Mouse (Mus musculus): ENCODE measurements around the gene Shisal2a.

Shisal2a gene

DNA sequence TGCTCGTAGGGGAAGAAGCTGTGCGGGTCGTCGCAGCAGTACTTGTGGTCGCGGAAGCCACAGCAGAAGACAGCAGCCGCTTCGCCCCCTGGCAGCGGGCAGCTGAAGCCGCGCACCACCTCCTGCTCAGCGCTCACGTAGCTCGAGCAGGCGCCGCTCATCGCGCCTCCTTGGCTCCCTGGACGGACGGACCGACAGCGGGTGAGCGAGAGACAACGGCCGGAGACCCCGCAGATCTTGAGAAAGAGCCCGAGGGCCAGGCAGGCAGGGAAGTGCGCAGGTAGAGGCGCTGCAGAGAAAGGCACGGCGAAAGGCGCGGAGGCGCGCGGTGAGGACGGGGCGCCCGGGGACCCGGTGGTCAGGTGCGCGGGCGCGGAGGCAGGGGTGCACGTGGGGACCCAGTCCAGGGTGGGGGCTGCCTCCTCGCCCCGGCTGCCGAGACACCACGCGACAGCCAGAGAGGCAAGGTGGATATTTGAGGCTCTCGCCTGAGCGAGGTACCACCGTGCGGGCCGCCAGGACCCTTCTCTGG lies at the start of gene Shisal2a:
Gene Shisal2a, minus strand, starts transcription at position 167 of the 532 bp plus-strand sequence.
- no peak for DNase-seq

DNA sequence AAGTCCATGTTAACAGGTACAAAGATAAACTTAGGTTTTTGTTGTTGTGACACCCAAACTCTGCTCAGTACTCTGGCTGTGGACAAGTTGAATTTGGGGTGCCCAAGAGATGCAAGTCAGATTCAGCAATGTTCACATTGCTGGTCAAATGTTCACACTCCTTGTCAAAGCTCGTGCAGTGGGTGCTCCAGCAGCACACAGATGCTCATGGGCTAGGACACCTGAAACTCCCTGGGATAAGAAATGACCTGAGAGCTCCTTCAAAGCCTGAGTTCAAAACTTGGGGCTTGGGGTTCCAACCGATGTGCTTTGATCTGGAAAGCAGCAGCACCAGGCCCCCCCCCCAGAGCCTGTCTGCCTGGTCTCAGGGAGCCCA lies 48.4 kb upstream of the Shisal2a start:
- no peak for DNase-seq

DNA sequence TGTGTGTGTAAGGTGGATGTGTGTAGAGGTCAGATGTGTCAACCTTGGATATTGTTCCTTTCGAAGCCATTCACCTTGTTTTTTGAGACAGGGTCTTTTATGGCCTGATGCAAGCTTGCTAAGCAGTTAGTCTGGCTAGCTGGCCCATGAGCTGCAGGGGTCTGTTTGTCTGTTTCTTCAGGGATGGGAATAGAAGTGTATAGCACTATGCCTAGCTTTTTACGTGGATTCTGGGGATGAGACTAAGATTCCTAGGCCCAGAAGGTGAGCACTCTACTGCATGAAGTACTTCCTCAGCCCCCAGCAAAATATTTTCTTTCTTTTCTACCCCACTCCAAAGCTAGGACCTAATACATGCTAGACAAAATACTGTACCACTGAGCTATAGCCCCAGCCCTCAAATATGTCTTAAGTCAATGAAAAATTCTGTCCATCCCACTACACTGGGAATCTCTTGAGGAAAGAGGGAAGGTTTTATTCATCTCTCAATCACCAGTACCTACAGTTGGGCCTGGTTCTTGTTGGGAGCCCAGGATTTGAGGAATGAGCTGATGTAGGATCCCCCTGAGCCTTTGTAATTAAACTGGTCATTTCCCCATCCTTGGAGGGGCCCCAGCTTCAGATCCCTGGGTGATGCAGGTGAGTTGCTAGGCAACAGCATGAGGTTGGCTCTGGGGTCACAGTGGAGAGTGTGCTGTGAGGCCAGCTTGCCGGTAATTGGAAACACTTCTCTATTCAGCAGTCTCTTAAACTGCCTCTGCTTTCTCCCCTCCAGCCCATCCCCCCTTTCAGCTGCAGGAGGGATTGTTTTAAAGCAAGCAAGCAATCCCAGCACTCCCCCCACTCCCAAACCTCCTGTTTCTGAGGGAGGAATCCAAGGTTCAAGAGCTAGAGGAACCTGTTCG lies 47.8 kb upstream of the Shisal2a start:
- no peak for DNase-seq

DNA sequence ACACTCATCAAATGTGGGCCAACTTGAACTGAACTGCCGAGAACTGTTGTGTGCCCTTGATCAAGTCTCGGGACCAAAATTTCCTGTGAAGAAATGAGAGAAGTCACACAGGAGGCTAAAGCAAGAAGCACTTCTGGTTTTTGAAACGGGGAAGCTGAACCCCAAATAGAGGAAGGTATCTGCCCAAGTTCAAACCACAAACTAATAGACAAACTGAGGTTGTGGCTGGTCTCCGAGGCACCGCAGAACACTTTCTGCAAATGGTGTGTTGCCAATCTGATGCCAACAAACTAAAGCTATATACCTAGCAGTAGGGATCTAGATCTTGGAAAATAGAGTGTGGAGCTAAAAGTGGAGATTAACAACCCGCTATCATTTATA lies 45.2 kb upstream of the Shisal2a start:
- no peak for DNase-seq

DNA sequence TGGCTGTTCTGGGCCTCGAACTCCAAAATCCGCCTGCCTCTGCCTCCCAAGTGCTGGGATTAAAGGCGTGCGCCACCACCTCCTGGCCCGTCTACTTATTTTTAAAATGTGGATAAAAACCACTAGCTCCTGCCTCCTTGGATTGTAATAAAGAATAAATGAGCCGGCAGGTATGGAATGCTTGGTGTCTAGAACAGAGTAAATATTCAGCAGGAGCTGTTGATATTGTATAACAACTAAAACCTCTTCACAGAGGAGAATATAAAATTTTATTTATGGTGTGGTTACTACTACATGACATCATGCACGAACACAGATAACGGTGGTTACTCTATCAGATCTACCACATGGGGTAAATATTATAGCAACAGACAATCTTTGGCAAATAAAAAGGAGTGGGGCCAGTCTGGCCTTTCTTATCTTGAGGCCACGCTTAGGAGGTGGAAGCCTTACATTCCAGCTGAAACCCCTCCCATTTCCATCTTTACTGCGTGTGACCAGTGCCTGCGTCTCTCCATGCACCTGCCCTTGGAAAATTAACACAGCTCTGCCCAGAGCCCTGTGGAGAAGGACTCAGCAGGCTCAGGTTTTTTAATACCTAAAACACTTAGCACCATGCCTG lies 44.7 kb upstream of the Shisal2a start:
- no peak for DNase-seq

DNA sequence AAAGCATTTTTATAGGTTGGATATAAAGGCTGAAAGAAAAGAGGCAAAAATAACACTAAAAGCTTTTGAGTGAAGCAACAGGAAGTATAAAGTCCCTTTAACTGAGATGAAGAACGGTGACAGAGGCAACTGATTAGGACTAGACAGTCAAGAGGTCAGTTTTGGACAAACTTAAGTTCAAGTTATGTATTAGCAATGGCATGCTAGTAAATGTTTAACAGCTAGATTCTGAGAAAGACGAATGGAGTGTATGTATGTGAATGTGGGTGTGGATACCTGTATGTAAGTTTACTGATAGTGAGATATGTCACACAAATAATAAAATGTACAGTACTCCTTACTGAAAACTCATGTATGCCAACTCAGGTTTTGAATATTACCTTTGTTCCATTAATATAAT lies 41.4 kb upstream of the Shisal2a start:
- no peak for DNase-seq

DNA sequence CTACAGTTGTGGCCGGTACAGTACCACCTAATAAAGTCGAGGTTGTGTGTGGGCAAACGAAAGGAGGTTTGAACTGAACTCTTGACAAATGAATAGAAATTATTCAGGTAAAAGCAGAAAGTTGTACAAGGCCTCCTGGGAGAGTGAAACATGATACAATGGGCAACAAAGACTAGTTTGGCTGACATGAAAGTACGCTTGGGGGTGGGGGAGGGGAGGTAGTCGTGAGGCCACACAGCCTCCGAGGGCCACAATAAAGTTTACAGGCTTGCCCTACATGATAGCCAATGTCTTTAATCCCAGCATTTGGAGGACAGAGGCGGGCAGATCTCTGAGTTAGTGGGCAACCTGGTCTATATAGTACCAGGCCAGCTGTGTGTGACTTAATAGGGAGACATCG lies 24.5 kb upstream of the Shisal2a start:
- DNase-seq: no peak

DNA sequence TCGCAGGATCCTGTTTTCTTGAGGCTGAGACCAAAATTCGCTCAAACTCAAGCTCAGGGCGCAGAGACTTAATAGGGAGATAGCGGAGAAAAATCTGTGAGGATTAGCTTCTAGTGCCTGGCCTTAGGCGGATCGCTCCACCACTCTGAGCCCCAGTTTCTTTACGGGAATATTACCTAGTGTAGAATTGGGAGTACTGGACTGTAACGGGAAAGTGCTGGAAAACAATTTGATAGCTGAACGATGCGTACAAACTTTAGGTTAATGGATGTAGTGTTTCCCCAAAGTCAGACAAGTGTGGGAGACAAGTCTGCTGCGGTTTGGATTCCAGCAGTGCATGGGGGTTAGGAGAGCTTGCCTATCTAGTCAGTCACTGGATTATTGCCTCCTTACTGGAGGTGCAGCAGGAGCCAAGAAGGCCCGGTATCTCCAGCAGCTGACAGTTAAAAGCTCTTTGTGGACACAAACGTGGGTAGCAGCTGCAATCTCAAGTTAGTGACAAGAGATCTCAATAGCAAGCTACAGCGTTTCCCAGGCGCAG lies 23.8 kb upstream of the Shisal2a start, which contains the start of gene Gpx7:
Gene Gpx7, minus strand, starts transcription at position 101 of the 541 bp plus-strand sequence.
- no peak for DNase-seq

DNA sequence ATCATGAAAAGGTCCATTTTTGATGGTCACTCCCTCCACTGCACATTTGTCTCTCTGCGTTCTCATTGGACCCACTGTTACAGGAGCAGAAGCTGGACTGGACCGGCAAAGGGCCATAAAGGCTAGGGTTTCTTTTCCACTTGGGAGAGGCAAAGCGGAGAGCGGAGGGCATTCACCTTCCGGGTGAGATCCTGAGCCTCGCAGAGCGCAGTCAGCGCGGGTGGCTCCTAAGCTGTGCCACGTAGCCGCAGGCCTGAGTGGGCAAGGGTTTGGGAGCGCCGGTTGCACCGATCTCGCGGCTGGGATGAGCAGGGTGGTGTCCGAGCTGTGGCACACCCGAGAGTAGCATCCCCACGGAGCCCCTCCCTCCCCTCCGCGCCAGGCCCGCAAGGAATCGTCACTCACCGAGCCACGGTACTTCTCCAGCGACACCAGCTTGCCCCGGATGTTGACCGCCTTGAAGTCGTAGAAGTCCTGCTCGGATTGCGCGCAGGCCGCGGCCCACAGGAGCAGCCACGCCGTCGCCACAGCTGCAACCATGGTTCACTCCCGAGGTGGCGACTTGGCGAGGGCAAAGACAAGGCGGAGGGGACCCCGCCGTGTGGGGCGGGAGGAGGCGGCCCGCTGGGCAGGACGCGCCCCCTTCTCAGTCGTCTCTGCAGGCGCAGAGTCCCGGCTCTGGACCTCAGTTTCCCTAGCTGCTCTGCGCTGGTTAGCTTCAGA lies 23.1 kb upstream of the Shisal2a start:
- DNase-seq: peak; percentile 48

DNA sequence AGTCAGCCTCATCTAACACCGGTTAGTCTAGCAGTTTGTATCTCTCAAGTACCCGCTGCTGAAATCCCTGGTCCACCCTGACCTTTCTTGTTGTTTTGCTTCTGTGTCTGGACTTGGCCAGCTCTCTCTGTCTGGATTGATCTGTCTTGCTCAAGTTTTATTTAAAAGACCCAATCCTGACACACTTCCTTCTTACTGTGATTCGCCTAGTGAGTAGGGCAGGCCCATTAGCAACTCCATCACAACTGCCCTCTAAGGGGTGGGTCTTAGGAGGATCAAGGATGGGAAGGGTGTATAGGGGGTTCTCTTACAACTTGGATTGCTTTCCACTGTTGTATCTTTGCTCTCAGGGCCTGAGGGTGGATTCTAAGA lies 22.6 kb upstream of the Shisal2a start:
- DNase-seq: no peak

DNA sequence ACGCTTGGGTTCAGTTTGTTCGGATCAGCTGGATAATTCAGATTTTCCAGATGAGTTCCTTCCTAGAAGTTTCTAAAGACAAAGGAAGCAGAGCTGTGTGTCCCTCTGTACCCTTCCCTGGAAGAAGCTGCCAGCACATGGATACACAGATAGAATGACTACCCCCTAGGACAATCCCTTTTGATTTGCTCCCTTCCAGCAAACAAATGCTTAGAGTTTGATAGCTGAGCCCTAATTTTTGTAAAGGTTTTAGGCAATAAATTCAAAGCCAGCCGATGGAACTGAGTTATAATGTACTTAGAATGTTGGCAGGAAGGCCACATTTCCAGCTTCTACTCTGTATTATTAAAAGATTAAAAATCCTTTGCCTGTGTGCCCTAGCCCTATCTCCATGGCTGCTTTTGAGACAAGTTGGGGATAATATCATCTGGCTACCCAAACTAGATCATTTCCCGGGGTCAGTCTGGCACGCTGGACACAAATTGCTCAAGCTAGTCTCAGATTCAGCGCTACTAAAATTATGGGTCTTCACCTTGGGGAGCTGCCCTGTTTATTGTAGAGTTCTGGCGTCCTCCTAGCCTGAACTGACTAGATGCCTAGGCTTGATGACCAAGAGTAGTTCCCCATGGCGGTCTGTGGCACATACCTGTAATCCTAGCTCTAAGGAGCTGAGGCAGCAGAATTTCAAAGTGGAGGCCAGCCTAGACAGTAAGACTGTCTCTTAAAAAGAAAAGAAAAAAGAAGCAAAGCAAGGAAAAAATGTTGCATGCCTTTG lies 20.9 kb upstream of the Shisal2a start:
- no peak for DNase-seq

DNA sequence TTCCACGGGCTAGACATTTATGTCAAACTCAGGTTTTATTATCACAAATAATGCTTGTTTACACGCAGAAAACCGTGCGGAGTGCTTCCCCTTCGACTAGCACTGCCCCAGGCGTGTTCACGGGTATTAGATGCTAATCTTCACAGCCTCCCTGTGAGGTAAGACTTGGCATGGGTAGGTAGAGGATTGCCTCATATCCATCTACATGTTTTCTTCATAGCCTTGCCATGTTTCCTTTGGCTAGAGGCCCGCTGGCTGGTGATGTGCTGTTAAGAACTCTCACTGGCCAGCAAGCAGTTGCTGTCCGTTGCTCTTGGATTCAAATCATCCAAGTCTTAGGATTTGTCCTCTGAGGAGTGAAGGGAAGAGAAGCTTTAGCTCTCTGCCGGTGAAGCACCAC lies 17.2 kb upstream of the Shisal2a start:
- DNase-seq: no peak

DNA sequence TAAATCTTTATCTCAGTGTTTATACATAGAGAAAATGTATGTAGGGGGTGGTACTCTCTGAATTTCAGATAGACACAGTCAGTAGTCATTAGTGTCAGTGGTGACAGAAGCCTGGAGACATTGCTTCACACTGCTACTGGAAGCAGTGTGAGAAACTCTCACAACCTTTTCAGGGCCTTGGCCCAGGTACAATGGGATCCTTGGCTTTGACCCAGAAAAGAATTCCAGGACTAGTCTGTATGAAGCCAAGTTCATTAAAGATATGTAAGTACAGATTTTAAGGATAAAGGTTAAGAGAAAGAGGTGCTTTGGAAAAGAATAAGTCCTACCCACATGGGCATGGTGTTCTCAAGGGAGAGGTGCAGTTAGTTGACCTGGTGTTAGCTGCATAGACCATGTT lies 11.1 kb upstream of the Shisal2a start:
- no peak for DNase-seq

DNA sequence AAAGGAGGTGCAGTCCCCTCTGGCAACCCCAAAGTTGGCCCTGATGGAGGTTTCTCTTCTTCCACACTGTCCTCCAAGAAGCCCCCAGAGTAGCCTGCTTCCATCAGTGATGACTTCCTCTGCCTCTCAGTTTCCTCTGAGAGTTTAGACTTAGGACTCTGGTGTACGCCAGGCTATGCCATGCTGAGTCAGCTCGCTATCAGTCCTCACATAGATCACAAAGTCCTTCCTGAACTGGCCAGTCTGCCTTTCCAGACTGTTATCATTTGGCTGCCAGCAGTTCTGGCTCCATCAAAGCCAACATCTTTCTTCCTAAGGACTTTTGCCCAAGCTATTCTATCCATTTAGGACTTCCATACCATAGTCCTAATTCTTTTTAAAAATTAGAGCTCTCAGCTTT lies 9.4 kb upstream of the Shisal2a start:
- no peak for DNase-seq

DNA sequence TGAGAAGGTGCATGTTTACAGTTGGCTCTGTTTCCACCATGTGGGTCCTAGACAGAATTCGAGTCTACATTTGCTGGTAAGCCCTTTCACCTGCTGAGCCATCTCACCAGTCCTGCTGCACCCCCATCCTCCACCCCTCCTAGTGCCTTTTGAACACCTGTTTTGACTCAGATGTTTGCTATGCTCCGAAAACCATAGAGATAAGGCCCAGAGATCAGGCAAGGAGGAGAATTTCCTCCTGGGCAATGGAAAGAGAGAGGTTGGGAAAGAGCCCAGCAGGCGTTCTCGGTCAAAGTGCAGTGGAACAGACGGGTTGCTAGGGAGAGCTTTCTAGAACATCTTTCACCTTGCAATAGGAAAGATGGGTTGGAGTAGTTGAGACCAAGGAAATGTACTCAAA lies 8.0 kb upstream of the Shisal2a start:
- DNase-seq: no peak

DNA sequence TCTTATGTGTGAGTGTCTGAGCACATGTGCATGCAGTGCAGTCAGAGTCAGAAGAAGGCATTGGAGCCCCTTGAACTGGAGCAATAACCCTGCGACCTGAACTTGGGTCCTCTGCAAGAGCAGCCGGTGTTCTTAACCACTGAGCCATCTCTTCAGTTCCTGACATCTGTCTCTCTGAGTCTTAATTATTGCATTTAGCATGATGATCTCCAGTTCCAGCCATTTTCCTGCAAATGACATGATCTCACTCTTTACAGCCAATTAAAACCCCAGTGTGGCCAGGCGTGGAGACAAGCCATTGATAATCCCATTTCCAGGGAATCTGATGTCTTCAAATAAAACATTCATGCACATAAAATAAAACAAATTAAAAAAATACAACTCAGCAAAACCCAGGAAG lies 5.6 kb upstream of the Shisal2a start:
- no peak for DNase-seq

DNA sequence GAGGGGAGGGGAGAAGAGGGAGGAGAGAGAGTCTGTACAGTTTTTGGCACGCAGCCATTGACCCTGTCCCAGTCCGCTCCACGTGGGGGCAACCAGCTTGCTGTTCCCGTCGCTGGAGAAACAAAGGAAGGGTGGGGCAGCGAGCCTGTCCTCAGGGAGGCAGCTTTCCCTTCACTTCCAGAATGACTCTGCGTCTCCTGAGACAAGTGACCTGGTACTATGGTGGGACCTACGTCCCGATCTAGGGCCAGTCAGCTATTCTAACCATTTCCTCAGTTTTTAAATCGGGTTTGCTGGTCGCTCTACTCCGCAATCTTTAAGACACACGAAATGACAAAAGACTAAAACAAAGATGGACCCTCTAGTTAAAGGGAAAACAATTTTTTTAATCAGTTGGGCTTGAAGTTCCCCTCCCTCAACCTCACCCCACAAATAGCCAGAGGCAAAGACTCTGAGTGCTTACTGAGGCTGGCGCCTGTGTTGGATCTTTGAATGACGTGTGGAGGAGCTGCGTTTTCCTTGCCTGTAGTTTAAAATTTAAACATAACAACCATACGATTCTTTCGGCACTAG lies 4.6 kb upstream of the Shisal2a start:
- DNase-seq: no peak

DNA sequence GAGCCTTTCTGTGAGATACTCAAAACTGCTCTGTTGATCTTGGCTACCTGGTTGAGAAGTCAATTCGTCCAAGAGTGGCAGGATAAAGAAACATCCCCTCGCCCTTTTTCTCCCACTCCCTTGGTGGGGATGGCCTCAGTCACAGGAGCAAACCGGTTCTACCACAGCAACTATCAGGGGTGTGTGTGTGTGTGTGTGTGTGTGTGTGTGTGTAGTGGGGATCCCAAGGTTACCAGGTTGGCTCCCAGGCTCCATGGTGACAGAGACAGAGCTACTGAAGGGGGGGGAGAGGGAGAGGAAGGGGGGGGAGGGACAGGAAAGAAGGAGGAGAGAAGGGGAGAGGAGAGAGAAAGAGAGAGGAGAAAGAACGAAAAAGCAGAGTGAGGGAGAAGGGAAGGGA lies 4.0 kb upstream of the Shisal2a start:
- DNase-seq: no peak

DNA sequence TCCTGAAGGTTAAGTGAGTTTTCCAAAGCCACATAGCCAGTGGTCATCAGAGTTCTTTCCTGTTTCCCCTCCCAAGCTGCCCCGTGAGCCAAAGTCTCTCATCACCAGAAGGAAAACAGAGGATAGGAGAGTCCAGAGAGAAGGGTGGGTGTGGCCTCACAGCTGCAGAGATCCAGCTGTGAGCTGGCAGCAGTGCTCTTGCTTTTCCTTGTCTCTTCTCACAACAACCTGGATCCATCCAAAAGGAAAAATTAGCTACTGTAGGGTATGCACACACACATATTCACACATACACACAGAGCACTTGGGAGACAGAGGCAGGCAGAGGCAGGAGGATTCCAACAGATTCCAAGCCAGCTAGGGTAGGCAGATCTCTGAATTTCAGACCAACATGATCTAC lies 2.9 kb upstream of the Shisal2a start:
- no peak for DNase-seq

DNA sequence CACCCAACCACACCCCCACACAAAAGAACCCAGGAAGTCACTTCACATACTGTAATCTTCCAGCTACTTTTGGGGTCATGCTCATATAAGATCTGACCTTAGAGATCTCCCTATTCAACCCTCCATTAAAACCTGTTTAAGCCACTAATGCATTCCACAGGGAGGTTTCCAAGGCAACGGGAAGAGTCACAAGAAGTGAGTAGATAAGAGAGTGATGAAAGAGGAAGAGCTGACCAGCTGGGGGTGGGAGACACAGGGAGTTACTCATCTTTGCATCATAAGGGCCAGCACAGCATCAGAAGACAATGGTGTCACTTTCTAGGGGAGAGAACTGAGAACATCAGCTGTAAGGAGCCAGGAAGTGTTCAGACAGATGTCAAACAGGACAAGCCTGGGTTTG lies 3.0 kb downstream of the Shisal2a start:
- DNase-seq: no peak

DNA sequence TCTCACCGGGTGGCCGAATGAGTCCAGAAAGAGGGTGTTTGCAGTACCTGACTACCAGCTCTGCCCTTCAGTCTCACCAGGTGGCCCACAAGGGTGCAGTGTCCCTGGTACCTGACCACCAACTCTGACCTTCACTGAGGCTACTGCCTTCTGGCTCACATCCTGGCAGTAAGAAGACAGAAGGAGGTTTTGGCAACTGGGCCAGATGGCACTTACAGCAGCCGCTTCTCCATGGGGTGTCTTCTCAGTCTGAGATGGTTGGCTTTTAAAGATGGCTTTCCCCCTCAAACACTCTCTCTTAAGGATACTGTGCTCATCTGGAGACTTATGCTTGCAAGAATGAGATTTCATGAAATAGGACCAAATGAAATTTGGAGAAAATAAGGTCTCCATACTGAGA lies 3.7 kb downstream of the Shisal2a start:
- DNase-seq: no peak

DNA sequence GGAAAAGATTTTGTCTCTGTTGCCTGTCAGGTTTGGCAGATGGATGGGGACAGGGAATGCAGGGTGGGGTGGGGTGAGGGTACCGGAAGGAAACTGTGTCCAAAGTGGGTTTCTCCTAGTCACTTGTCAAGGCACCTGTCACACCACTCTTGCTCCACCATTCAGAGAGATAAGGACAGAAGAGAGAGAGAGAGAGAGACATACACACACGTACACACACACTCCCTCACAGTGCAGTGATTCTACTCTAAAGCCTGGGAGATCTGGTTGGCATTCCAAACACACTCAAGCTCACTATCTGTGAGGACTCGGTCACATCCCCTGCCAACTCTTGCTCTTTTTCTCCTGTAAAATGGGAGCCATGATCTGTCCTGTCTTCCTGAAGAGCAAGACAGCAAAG lies 11.0 kb downstream of the Shisal2a start:
- no peak for DNase-seq

Data from layer of hippocampus, adult 9-11 months (tissue).